Mouse (Mus musculus) right cerebral cortex, adult 2 months (tissue): Measurements from ENCODE around the gene Grk2.

Source experiments
- DNase-seq, 2 experiments: peaks; one replicate each; pipeline ENCODE4 v3.0.0; 2021 to 2022; ENCODE audit warnings: low spot score in 2 of 2

Gene Grk2

DNA sequence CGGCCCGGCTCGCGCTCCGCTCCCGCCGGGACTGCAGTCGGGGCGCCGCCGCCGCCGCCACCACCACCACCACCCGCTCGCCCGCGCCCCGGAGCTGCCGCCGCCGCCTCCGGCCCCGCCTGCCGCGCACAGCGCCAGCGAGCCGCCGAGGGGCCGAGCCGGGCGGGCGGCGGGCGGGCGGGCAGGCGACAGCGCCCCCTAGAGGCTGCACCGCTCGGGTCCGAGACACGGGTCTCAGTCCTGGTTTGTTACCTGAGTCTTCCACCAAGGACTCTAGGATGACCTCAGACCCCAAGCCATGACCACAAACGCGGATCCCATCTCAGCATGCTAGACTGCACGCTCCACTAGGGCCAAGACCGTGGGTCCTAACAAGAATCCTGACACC is at the start of gene Grk2:
TSS of gene Grk2 (minus strand) at position 33 of the 388 bp plus-strand sequence.
- peak; percentile 68 to 74 for DNase-seq

DNA sequence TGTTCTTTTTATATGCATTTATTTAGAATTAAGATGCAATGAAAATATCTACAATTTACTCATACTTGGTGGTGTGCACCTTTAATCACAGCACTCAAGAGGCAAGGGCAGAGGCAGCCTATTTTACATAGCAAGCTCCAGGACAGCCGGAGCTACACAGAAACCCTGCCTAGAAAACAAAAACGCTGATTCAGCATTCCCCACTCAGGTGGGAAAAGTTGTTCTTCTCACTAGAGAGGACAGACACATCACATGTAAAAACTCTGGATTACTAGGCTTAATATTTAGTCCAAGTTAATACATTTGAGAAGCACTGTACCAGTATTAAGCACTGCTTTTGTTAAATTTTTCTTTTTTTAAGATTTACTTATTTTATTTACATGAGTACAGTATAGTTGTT is 43.4 kb upstream of the Grk2 start:
- DNase-seq = no peak

DNA sequence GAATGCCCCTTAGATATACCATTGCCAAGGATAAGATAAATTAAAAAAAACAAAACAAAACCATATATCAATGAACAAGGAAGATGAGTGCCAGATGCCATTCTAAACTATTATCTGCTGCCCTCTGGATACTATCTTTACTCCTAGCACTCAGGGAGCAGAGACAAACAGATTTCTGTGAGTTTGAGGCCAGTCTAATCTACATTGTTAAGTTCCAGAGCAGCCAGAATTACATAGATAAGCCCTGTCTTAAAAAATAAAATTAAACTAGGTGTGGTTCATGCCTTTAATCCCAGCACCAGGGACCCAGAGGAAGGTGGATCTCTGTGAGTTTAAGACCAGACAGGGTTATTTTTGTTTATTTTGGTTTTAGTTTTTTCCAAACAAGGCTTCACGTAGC is 40.5 kb upstream of the Grk2 start:
- no peak for DNase-seq

DNA sequence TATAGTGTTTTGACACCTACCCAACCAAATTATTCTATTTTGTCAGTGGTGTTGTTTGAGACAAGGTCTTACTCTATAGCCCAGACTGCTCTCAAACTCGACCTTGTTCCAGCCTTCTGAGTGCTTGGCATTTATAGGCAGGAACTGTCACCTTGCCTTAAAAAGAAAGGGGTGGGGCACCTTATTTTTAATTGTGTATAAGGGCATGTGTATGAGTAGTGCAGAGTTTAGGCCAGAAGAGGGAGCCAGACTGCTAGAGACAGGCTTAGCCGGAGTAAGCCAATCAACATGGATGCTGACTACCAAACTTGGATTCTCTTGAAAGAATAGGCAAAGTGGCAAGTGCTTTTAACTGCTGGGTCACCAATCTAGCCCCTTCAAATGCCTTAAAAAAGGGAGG is 32.1 kb upstream of the Grk2 start:
- peak; percentile 41 to 50 for DNase-seq

DNA sequence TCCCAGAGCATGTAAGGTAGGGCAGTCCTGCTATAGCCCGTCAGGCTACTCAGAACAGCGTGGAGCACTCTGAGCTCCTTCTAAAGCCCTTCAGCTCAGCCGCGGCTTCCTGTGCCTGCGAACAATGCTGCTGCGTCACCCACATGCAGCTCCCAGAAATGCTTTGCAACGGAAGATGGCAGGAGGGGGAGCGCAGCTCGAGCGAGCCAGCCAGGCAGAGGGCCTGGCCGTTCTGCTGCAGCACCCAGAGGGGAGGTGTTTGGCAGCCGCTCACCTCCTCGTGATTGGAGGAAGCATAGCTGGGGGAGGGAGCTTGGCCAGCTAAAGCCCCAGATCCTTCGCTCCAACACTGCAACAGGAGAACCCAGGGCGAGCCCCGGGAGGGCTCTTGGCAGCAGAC is 27.8 kb upstream of the Grk2 start:
- peak; percentile 91 to 92 for DNase-seq

DNA sequence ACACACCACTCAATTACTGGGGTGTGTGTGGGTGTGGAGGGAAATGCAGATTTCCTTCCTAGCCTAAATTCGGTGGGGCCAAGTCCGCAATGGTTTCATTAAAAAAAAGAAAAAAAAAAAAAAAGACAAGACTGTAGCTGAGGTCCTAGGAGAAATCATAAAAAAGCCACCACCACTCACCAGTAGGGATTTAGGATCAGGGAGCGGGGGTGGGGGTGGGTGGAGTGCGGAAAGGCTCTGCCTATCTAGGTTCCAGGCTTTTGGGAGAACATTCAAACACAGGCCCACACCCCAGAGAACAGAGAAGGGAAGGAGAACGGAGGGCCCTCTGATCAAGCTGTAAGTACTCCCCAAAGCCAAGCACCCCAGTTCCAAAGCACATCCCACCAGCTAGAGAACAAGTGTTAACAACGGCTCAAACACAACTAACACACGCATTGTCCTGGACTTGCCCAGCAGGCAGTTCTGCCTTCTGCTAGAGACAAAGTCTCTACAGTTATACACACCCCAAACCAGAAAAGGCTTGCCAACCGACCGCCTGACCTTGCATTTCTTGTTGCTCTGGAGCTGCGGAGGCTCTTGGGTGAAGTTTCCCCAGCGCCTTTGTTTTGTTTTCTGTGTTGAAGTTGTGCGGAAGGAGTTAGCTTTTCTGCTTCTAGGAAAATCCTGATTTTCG is 27.2 kb upstream of the Grk2 start:
- DNase-seq = peak; percentile 29 to 57

DNA sequence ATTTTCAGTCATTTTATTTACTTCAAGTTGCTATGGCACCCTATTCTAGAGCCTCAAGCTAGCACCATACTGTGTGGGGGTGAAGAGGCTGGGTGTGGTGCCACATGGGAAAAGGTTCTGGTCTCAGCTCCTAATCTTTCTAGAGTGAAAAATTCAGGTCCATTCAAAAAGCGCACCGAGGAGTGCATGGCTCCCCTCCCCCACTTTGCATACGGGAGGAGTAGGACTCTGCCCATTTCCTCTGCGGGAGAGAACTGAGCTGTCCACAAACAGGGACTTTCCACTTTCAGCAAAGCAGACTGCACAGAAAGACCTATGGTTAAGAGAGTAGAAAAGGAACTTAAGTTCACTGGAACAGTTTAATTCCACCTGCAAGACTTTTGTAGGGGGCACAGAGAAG is 26.6 kb upstream of the Grk2 start:
- peak; percentile 55 to 57 for DNase-seq

DNA sequence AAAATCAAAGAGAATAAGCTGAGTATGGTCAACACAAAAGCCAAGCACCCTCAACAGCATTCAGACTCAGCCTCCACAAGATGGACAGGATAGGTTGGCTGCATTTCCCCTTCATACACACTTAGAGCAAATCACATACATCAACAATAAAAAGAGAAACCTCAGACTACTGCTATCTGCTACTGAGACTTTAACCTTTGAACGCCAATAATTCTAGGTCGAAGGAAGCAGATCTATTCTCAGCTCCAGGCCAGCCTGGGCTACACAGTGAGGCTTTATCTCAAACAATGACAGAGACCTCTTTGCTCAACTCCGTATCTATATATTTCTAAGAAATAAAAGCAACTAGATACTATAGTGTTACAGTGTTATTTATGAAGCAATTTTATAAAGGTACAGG is 25.3 kb upstream of the Grk2 start:
- no peak for DNase-seq

DNA sequence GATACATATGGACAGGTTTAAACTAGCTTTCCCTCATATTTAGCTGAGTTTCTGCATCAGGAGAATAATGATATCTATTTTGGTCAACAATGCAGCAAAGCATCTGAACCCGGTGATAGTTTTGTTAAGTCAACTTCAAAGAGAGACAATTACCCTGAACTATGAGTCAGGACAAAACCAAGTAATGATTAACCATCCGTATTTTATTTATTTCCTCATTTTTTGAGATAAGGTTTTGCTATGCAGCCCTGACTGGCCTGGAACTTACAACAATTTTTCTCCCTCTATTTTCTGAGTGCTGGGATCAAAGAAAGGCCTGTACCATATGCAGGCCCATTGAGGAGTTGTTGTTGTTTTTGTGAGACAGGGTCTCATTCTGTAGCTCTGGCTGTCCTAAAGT is 24.6 kb upstream of the Grk2 start:
- no peak for DNase-seq

DNA sequence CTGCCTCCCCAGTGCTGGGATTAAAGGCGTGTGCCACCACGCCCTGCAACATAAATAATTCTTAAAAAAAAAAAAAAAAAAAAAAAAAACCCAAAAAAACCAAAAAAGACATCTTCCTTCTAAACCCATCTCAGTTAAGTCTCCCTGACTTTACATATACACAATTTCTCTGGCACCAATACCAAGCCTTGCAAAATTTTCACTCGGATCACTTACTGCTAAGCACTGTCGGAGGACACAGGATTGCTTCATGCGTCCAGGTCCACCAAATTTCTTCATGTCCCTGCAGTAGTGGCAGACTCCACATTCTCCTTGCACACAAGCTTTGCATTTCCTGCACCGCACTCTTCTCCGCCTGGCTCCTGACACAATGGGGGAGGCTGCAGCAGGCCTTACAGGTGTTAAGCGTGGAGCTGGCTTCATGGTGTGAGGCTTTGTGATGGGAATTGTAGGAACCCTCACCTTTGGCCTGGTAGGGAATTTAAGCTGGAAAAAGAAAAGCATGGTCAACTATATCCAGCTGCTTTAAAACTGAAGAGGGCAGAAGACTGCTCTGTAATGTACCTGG is 22.8 kb upstream of the Grk2 start:
- no peak for DNase-seq

DNA sequence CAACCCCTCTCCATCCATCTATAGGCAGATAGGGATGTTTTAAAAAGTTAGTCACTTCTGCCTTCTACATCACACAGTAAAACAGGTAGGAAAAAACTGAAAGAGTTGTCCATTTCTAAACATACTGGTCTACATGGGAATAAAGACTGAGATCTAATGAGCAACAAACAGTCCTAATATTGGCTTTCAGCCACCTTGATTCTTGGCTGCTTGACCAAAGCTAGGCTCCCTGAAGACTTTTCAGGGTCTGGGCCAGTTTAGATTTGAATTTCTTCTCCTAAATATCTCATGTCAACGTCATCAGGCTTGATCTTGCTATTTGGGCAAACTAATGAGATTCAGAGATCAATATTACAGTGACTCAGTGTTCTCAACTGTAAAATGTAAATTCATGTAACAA is 20.9 kb upstream of the Grk2 start:
- DNase-seq = no peak

DNA sequence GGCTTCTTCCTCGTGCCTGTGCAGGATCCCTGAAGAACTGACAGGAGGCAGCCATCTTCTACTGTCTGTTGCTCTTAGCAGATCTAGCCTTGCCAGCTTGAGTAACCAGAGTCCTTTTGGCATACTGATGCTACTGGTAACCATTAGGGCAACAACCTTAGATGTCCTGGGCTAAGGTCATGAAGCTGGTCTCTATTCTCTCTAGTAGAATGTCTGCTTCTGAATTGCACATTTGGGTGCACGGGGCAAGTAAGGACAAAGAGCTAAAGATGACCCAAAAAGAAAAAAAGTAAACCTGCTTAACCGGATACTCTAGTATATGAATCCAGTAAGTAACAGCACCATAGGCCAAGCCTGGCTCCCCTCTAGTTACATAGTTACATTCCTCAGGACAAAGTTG is 20.1 kb upstream of the Grk2 start:
- DNase-seq = no peak

DNA sequence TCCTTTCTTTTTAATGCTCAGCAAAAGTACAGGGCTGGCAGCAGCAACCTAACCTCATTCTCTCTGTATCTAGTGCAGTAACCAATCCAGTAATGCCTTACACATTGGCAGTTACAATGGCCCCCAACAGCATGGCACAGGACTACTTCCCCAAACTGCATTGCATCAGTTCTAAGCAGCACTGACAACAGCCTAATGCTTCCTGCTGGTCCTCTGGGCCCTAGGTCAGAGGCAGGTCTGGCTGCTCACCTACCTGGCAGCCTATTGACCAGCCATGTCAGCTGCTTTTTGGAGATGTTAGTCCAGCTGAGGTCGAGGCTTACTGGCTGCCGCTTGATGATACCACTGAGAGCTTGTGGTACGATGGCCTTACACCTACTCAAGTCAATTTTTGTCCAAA is 16.1 kb upstream of the Grk2 start:
- DNase-seq = no peak

DNA sequence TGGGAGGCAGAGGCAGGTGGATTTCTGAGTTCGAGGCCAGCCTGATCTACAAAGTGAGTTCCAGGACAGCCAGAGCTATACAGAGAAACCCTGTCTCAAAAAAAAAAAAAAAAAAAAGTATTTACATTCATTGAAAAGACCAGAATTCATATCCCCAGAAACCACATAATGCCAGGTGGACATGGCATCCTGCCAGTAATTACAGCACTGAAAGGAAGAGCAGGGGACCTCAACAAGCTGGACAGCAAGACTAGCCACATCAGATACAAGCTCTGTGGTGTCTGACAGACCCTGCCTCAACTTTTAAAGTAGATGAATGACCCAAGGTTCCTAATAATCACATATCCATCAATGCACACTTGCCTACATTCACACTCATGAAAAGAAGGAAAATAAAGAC is 15.6 kb upstream of the Grk2 start:
- no peak for DNase-seq

DNA sequence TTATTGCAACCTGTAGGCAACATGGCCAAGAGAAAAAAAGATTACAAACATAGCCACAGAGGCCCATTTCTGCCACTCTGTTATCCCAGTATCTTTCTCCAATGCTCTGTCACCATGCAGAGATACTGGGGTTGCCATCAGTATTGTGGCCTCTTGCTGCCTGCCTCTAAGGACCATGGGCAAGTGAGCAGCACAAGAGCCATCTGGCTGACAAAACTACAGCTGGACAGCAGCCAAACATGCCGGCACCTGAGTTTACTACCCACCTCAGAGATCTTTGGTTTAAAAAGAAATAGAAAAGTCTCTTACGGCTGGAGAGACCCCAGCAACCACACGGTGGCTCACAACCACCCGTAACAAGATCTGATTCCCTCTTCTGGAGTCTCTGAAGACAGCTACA is 13.2 kb upstream of the Grk2 start:
- no peak for DNase-seq

DNA sequence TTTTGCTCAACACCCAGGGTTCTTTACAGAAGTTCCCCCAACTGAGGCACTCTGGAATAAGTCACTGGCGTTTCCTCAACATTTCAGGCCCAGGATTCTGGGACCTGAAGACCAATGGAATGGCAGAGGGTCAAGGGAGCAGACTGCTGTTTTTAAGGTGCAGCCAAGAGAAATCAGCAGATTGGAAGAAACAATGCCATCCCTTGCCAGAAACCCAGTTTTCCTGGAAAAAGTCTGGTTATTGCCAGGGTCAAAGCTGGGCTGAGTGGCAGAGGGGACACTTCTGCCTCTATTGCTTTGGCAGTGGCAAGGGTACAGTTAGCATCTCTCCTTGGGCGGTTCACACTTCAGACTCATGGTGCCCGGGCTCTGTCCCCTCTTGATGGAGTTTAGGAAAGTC is 11.2 kb upstream of the Grk2 start:
- DNase-seq = no peak

DNA sequence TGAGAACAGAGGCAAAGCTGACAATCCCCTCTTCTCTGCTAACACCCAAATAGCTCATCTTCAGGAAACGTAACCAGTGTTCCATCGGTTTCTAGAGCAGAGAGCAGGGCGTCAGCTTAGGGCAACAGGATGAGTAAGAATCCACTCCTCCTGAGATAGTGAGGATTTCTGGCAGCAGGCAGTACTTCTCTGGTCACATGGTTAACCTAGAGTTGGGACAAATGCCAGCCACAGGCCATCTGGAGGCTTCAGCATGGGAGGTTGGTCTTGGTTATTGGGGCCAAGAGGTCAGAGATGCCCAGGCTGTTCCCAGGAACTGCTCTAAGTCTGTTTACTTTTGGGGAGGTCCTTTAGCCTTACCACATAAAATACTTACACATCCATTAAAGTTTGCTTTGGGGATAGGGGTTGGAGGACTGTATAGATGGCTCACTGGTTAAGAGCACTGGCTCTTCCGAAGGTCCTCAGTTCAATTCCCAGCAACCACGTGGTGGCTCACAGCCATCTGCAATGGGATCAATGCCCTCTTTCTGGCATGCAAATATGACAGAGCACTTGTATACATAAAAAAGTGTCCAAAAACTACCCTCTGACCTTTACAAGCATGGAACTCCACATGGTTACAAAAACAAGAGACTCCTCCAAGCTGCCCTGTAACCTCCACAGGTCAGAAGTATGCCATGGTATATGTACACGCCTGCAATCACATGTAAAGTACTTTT is 9.4 kb upstream of the Grk2 start:
- no peak for DNase-seq

DNA sequence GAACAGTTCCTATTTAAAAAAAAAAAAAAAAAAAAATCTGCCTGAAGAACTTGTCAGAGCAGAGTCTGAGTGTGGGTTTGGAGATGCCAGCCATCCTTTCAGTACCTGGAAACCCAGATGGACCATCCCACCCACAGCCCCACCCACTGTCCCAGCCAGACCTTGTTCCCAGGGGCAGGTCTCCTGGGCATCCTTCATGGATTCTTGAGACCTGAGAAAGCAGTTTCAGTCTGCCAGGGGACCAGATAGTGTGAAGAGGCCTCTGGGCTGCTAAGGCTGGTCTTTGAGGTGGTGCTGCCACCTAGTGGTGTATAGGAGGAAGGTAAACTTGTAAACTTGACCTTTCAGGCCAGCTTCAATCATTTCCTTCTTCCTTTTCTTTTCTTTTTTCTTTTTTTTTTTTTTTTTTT is 3.8 kb upstream of the Grk2 start:
- DNase-seq = peak; percentile 42 to 54

DNA sequence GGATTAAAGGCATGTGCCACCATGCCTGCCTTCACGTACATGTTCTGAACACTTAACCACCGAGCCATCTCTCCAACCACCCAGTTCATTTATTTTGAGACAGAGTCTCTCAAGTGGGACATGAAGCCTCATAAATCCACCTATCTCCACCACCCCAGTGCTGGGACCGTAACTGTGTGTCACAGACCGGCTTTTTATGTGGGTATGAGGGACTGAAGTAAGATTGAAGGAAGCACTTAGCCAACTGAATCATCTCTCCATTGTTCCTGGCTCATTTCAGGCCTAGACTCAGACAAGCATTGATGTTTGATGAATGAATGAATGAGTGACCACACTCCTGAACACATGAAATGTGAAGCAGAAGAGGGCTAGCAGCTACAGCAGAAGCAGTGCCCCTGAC is 3.3 kb upstream of the Grk2 start:
- DNase-seq = no peak

DNA sequence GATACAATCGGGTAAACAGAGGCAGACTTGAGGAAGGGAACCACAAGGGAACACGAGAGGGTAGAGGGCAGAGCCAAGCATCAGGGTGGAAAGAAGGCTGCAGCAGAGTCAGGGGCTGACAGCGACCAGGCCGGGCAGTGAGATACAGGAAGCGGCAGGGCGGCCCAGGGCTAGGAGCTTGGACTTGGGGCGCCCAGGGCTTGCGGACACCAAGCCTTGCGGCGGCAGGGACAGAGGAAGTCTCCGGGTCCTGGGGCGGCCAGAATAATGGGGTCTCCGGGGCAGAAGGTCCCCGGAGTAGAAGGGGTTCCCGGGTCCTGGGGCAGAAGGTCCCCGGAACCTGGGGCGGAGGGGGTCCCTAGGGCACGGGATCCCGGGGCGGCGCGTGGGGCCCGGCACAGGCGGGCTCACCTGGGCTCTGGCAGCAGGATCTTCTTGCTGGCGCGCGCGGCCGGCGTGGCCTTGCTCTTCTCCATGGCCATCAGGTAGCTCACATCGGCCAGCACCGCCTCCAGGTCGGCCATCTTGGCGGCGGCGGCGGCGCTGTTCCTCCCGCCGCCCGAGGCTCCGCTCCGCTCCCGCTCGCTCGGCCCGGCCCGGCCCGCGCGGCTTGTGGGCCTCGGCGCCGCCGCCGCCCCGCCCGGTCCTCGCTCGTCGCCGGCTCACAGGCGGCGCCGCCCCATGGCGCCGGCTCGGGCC is 382 bp downstream of the Grk2 start:
- peak in 1 of 2 experiments; percentile 43 for DNase-seq

DNA sequence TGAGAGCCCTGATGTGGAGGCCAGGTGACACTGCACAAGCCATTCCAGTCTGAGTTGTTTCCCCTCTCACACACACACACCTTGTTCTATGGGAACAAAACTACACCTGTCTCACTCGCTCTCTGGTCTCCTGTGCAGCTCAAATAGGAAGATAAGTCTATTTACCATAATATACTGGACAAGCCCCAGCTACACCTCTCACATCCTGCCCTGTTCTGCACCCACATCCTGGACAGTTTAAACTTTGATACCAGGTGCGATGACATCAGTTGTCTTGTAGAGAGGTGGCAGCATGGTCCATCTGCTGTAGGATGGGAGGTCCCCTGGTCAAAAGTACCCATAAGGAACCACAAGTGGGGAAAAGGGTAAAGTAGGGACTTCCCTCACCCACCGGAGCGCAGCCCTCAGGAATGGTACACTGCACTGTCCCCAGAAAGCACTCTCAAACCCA is 1.1 kb downstream of the Grk2 start:
- no peak for DNase-seq

DNA sequence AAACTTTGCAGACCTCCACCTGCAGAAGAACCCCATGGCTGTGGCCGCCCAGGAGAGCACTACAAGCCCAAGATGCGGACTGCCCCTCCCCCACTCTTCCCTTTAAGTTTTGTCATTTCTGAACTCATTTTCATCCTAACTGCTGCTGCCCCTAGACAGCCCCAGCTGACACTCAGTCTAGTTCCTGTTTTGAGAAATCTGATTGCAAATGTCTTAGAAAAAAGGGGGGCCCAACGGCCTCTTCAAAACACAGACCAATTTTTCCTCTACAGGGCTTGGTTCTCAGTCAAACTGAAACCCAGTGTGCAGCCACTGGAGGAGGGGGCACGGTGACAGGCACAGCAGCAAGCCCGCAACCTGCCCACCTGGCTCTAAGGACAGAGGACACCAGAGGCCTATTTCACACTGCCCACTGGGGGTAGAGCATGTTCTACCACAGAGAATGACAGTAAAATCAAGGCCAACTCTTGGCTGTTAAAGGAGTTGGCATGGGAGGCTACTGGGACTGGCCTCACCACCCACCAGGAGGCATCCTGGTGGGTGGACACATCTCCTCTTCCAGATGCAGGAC is 1.7 kb downstream of the Grk2 start:
- no peak for DNase-seq
